16 mouse cellular contexts compared by ENCODE assay signal in the genomic region with DNA sequence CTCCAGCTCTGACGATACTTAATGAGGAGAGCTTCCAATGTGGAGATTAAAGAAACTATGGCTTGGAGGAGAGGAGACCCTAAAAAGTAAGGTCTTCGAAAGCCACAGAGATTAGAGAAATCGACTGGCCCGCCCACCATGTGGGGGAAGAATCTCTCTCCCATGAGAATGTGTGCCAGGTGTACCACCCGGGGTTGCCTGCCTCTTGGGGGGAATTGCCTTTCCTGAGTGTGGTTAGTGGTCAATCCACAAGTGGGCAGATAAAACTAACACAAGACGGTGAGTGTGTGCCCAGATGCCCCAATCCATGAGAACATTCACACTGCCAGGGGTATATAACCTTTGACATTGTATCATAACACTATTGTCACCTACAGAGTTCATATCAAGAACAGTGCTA. TPM values are rescaled to one million over a fixed set of nuclear protein-coding genes. Genes with fewer than 3 reads are reported as not detected.
A peak's percentile ranks its signal among the peaks of the same experiment; 100 is the strongest.
DNase-seq lines count a peak whose midpoint lies in the region; ATAC-seq and TF ChIP-seq lines count a peak whose summit lies in the region.
"Had no signal": no experiment of that assay in that cellular context is flagged by ENCODE, and none has a peak within 500 bp of the region (broad histone marks: within the 10 kb centered on the region; RNA-seq: fewer than 3 reads in every experiment).

No protein-coding gene starts in this region.

- H3K9ac ChIP-seq in heart, embryonic 12.5 days = no peak overlapping the region
- H3K9ac ChIP-seq in kidney, embryonic 14.5 days (ENCODE audit: low read depth, low read length) = no peak overlapping the region
- no peak overlapping the region for H3K9ac ChIP-seq in stomach, embryonic 15.5 days
- H3K9ac ChIP-seq: hindbrain, embryonic 15.5 days; limb, embryonic 12.5 days; liver, postnatal 0 days; neural tube, embryonic 12.5 days had no signal

- ATAC-seq in heart, embryonic 12.5 days (ENCODE audit: insufficient number of reproducible peaks, low FRiP score) = no peak
- ATAC-seq in kidney, embryonic 14.5 days (ENCODE audit: low FRiP score, low TSS enrichment) = no peak
- no peak for ATAC-seq in stomach, embryonic 15.5 days (ENCODE audit: insufficient read depth, low FRiP score, low read depth)
- ATAC-seq: liver, postnatal 0 days had no signal

- peak overlapping the region; percentile 67; the same call in 1 of the 2 replicates for H3K27ac ChIP-seq in heart, embryonic 12.5 days (ENCODE audit: poor library complexity, severe bottlenecking)
- peak overlapping the region; percentile 53; the same call in 1 of the 2 replicates for H3K27ac ChIP-seq in kidney, embryonic 14.5 days (ENCODE audit: low read depth, low read length)
- H3K27ac ChIP-seq in embryonic fibroblast, embryonic 13.5 days (ENCODE audit: insufficient read depth, low read length) = peak overlapping the region; percentile 53; the same call in 1 of the 2 replicates
- peak overlapping the region; percentile 78; the same call in 1 of the 2 replicates for H3K27ac ChIP-seq in stomach, embryonic 15.5 days
- H3K27ac ChIP-seq: hindbrain, embryonic 15.5 days; midbrain, embryonic 10.5 days; neural tube, embryonic 12.5 days had no signal

- no peaks in the 10 kb centered on the region for H3K9me3 ChIP-seq in heart, embryonic 12.5 days (replicated peaks)
- no peaks in the 10 kb centered on the region for H3K9me3 ChIP-seq in kidney, embryonic 14.5 days (ENCODE audit: control insufficient read depth, low read length)
- no peaks in the 10 kb centered on the region; the same call in 1 of the 2 replicates for H3K9me3 ChIP-seq in stomach, embryonic 15.5 days
- H3K9me3 ChIP-seq: hindbrain, embryonic 15.5 days; limb, embryonic 12.5 days; midbrain, embryonic 10.5 days; neural tube, embryonic 12.5 days had no signal

- intact Hi-C loops in heart, postnatal 25 days (cut with DNase I) = loop anchor here (1.0 to 2.0 kb wide), 3 partner anchors 11 to 29 kb away; no protein-coding TSS in a partner anchor

- no peak for TF ChIP-seq CTCF in embryonic fibroblast, embryonic 13.5 days (IDR thresholded peaks at IDR 0.05; ENCODE audit: borderline replicate concordance, insufficient read depth, low read length)

- no peaks in the 10 kb centered on the region for H3K27me3 ChIP-seq in heart, embryonic 12.5 days (replicated peaks)
- no peaks in the 10 kb centered on the region for H3K27me3 ChIP-seq in kidney, embryonic 14.5 days (ENCODE audit: control insufficient read depth, insufficient read depth, low read length)
- H3K27me3 ChIP-seq in stomach, embryonic 15.5 days (replicated peaks) = no peaks in the 10 kb centered on the region
- H3K27me3 ChIP-seq: hindbrain, embryonic 15.5 days; limb, embryonic 12.5 days; neural tube, embryonic 12.5 days had no signal

- no peak for DNase-seq in heart, postnatal 25 days (ENCODE audit: low spot score)
- no peak for DNase-seq in kidney, adult 11 months
- DNase-seq in retina, embryonic 14.5 days (ENCODE audit: low spot score) = no peak
- DNase-seq: adrenal gland, adult 8-10 months; B cell, adult 2 months; embryo, embryonic 11 days; kidney, adult 9 months; liver, postnatal 0 days had no signal

- WGBS in heart, embryonic 12.5 days = 77% methylated on average over 6 of the region's 6 CpGs
- 94% methylated on average over 6 of the region's 6 CpGs for WGBS in kidney, embryonic 14.5 days
- WGBS in stomach, embryonic 15.5 days = 87% methylated on average over 6 of the region's 6 CpGs

- no peak overlapping the region for H3K4me3 ChIP-seq in heart, embryonic 12.5 days
- no peak overlapping the region for H3K4me3 ChIP-seq in kidney, embryonic 14.5 days (ENCODE audit: low read length)
- H3K4me3 ChIP-seq in embryonic fibroblast, embryonic 13.5 days (ENCODE audit: insufficient read depth, low read length) = no peak overlapping the region
- H3K4me3 ChIP-seq in stomach, embryonic 15.5 days (replicated peaks) = no peak overlapping the region
- H3K4me3 ChIP-seq: hindbrain, embryonic 15.5 days; limb, embryonic 12.5 days; midbrain, embryonic 10.5 days; neural tube, embryonic 12.5 days had no signal

- no peak overlapping the region for H3K4me2 ChIP-seq in heart, embryonic 12.5 days
- H3K4me2 ChIP-seq in kidney, embryonic 14.5 days (replicated peaks; ENCODE audit: low read depth, low read length) = no peak overlapping the region
- H3K4me2 ChIP-seq in stomach, embryonic 15.5 days = no peak overlapping the region
- H3K4me2 ChIP-seq: hindbrain, embryonic 15.5 days; neural tube, embryonic 12.5 days had no signal

- no peak for TF ChIP-seq POLR2A in embryonic fibroblast, embryonic 13.5 days (IDR thresholded peaks at IDR 0.05; ENCODE audit: low read depth, low read length)

- H3K36me3 ChIP-seq in heart, embryonic 12.5 days = peaks cover 17% of the 10 kb centered on the region
- H3K36me3 ChIP-seq in kidney, embryonic 14.5 days (ENCODE audit: control insufficient read depth, insufficient read depth, low read length) = peaks cover 18% of the 10 kb centered on the region; the same call in 1 of the 2 replicates
- H3K36me3 ChIP-seq in stomach, embryonic 15.5 days = peaks cover 12% of the 10 kb centered on the region
- H3K36me3 ChIP-seq: neural tube, embryonic 12.5 days had no signal

- H3K4me1 ChIP-seq in heart, embryonic 12.5 days (replicated peaks) = 0 out of 2 replicates have a peak, but pooled peaks cover 2% of the 10 kb centered on the region
- 0 out of 2 replicates have a peak, but pooled peaks cover 4% of the 10 kb centered on the region for H3K4me1 ChIP-seq in kidney, embryonic 14.5 days (ENCODE audit: control insufficient read depth, insufficient read depth, low read length)
- peaks cover 8% of the 10 kb centered on the region for H3K4me1 ChIP-seq in embryonic fibroblast, embryonic 13.5 days (ENCODE audit: control insufficient read depth, insufficient read depth, low read length)
- H3K4me1 ChIP-seq in stomach, embryonic 15.5 days = no peaks in the 10 kb centered on the region
- H3K4me1 ChIP-seq: hindbrain, embryonic 15.5 days; midbrain, embryonic 10.5 days; neural tube, embryonic 12.5 days had no signal

RNA-seq across cellular contexts. Expression of a gene that starts 12.8 kb away (rescaled TPM):
- 186 and 199 TPM in 2 replicates for polyA plus RNA-seq in heart, embryonic 12.5 days (2016; fragmentation: Nextera tagmentation; extraction: Ambion mirVana)
- 100 to 1,000 TPM in 1 of 2 experiments, 10 to 100 TPM in 1; 99.6 to 111 TPM for total RNA-seq in heart, postnatal 25 days (2021)
- 407 and 546 TPM in 2 replicates for polyA plus RNA-seq in kidney, embryonic 14.5 days (2014; fragmentation: Nextera tagmentation; extraction: Ambion mirVana)
- polyA plus RNA-seq in embryonic fibroblast, embryonic 13.5 days (2011; ENCODE audit: insufficient read length, low read depth, missing spikeins) = 373 and 491 TPM in 2 replicates
- 444 and 470 TPM in 2 replicates for polyA plus RNA-seq in stomach, embryonic 15.5 days (2015; fragmentation: Nextera tagmentation; extraction: Ambion mirVana)

RNA-seq across cellular contexts. Expression of a gene that starts 47.4 kb away (rescaled TPM):
- polyA plus RNA-seq in heart, embryonic 12.5 days (2016; fragmentation: Nextera tagmentation; extraction: Ambion mirVana) = 860 and 874 TPM in 2 replicates
- total RNA-seq in heart, postnatal 25 days (2021) = 10 to 100 TPM; 82.1 to 97.0 TPM
- 1,151 and 1,469 TPM in 2 replicates for polyA plus RNA-seq in kidney, embryonic 14.5 days (2014; fragmentation: Nextera tagmentation; extraction: Ambion mirVana)
- polyA plus RNA-seq in embryonic fibroblast, embryonic 13.5 days (2011; ENCODE audit: insufficient read length, low read depth, missing spikeins) = 1,573 and 1,846 TPM in 2 replicates
- polyA plus RNA-seq in stomach, embryonic 15.5 days (2015; fragmentation: Nextera tagmentation; extraction: Ambion mirVana) = 1,455 and 1,609 TPM in 2 replicates
